Comparison of ENCODE assay signal across 20 mouse cellular contexts in the genomic region with DNA sequence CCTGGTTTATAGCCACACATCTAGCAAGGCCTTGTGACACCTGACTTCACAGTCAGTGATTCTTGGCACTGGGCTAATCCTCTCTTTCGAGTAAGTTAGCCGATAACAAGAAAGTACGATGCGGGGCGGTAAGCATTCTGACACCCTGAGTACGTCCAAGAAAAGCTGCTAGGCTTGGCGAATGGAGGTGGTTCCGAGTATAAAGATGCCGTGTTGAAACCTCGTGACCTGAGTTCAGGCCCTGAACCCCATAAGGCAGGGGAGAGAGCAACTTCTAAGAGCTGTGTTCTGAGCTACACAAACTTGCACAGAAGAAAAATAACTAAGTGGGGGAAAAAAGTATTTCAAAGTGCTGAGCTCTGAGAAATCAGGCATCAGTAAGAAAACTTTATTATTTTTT.
A peak's percentile ranks its signal among the peaks of the same experiment; 100 is the strongest.
DNase-seq lines count a peak whose midpoint lies in the region; ATAC-seq lines count a peak whose summit lies in the region.
"Had no signal": no experiment of that assay in that cellular context is flagged by ENCODE, and none has a peak within 500 bp of the region (broad histone marks: within the 10 kb centered on the region; RNA-seq: fewer than 3 reads in every experiment).

No protein-coding gene starts in this region.

- peak; percentile 32 for DNase-seq in heart, adult 8-10 months (ENCODE audit: low spot score)
- DNase-seq in heart, postnatal 14 days: no peak
- DNase-seq in kidney, postnatal 36 days: peak; percentile 11 to 23
- DNase-seq in heart, postnatal 4 days: peak; percentile 27
- DNase-seq in layer of hippocampus, postnatal 25 days (ENCODE audit: extremely low spot score in 1 of 2, low spot score in 1 of 2): no peak
- DNase-seq: B cell, adult 2 months; cerebellum, adult 9-10 months; gastrocnemius, postnatal 14 days; lung, adult 2 months; thymus, postnatal 14 days had no signal

- WGBS in kidney, embryonic 15.5 days: 63% methylated on average over 10 of the region's 10 CpGs
- WGBS in heart, embryonic 15.5 days: 51% methylated on average over 10 of the region's 10 CpGs

- H3K9ac ChIP-seq in kidney, embryonic 15.5 days: no peak overlapping the region
- H3K9ac ChIP-seq in heart, embryonic 15.5 days: no peak overlapping the region
- H3K9ac ChIP-seq: embryonic facial prominence, embryonic 15.5 days; hindbrain, embryonic 14.5 days; limb, embryonic 13.5 days; liver, embryonic 12.5 days had no signal

- no peak for ATAC-seq in kidney, embryonic 15.5 days (replicated peaks; ENCODE audit: low FRiP score)
- ATAC-seq in heart, embryonic 15.5 days (replicated peaks; ENCODE audit: insufficient number of reproducible peaks, insufficient read depth, low FRiP score, low read depth): no peak
- ATAC-seq: liver, embryonic 12.5 days; Patski had no signal

- H3K36me3 ChIP-seq in kidney, embryonic 15.5 days: no peaks in the 10 kb centered on the region
- H3K36me3 ChIP-seq in heart, embryonic 15.5 days: no peaks in the 10 kb centered on the region
- H3K36me3 ChIP-seq: embryonic facial prominence, embryonic 15.5 days; G1E; limb, embryonic 13.5 days; liver, embryonic 12.5 days had no signal

- no peak overlapping the region for H3K4me3 ChIP-seq in kidney, embryonic 15.5 days (replicated peaks)
- H3K4me3 ChIP-seq in heart, embryonic 15.5 days: no peak overlapping the region
- H3K4me3 ChIP-seq: embryonic facial prominence, embryonic 15.5 days; limb, embryonic 13.5 days; liver, embryonic 12.5 days had no signal

- H3K9me3 ChIP-seq in kidney, embryonic 15.5 days (replicated peaks): no peaks in the 10 kb centered on the region
- H3K9me3 ChIP-seq in heart, embryonic 15.5 days (replicated peaks): no peaks in the 10 kb centered on the region
- H3K9me3 ChIP-seq: embryonic facial prominence, embryonic 15.5 days; G1E; limb, embryonic 13.5 days; liver, embryonic 12.5 days had no signal

- no peak overlapping the region for H3K27ac ChIP-seq in kidney, embryonic 15.5 days
- peak overlapping the region; percentile 62 for H3K27ac ChIP-seq in heart, embryonic 15.5 days
- H3K27ac ChIP-seq: embryonic facial prominence, embryonic 15.5 days; hindbrain, embryonic 14.5 days; limb, embryonic 13.5 days; liver, embryonic 12.5 days had no signal

- peaks cover 27% of the 10 kb centered on the region for H3K4me1 ChIP-seq in kidney, embryonic 15.5 days
- H3K4me1 ChIP-seq in heart, embryonic 15.5 days (replicated peaks): peaks cover 34% of the 10 kb centered on the region
- H3K4me1 ChIP-seq: liver, embryonic 12.5 days had no signal

- H3K4me2 ChIP-seq in kidney, embryonic 15.5 days: no peak overlapping the region
- no peak overlapping the region for H3K4me2 ChIP-seq in heart, embryonic 15.5 days
- H3K4me2 ChIP-seq: embryonic facial prominence, embryonic 15.5 days; hindbrain, embryonic 14.5 days; limb, embryonic 13.5 days; liver, embryonic 12.5 days; midbrain, embryonic 11.5 days had no signal

- no peaks in the 10 kb centered on the region for H3K27me3 ChIP-seq in kidney, embryonic 15.5 days
- H3K27me3 ChIP-seq in heart, embryonic 15.5 days: no peaks in the 10 kb centered on the region
- H3K27me3 ChIP-seq: CH12.LX; limb, embryonic 13.5 days; liver, embryonic 12.5 days; Patski had no signal

- intact Hi-C loops in heart, postnatal 14 days (cut with DNase I): no loop called here

Comparison
In these comparisons a context has a peak if more than half of its experiments do, and no peak if none do; other contexts are left out.
1. DNase-seq: peak in heart, adult 8-10 months (single experiment), kidney, postnatal 36 days (2 of 2) and heart, postnatal 4 days (single experiment); none in heart, postnatal 14 days (0 of 2) and layer of hippocampus, postnatal 25 days (0 of 2).